Mouse (Mus musculus): ENCODE results near the gene Zfp324.

Gene Zfp324

GRCm38 (mm10) chr7:13010005-13010908 is 44.6 kb downstream of the Zfp324 start, which contains the start of gene Zbtb45:
Gene Zbtb45, minus strand, starts transcription at chr7:13010034.
- Histone ChIP-seq H3K27me3 (ENCODE audit: control insufficient read depth, insufficient read depth, low read length, poor library complexity, severe bottlenecking) (no peaks in the 10 kb centered on the region), H3K36me3 (ENCODE audit: control insufficient read depth, insufficient read depth, low read length, poor library complexity, severe bottlenecking) (0 out of 2 replicates have a peak, but pooled peaks cover 1% of the 10 kb centered on the region)
- DNase-seq (ENCODE audit: low read depth, low spot score): no peak

GRCm38 (mm10) chr7:13013671-13014070 is 48.0 kb downstream of the Zfp324 start:
- Histone ChIP-seq H3K27me3 (ENCODE audit: control insufficient read depth, insufficient read depth, low read length, poor library complexity, severe bottlenecking) (no peaks in the 10 kb centered on the region), H3K36me3 (ENCODE audit: control insufficient read depth, insufficient read depth, low read length, poor library complexity, severe bottlenecking) (no peaks in the 10 kb centered on the region)
- no peak for DNase-seq (ENCODE audit: low read depth, low spot score)

GRCm38 (mm10) chr7:13014275-13014839 is 48.7 kb downstream of the Zfp324 start:
- H3K27me3 ChIP-seq (ENCODE audit: control insufficient read depth, insufficient read depth, low read length, poor library complexity, severe bottlenecking): no peaks in the 10 kb centered on the region
- H3K36me3 ChIP-seq (ENCODE audit: control insufficient read depth, insufficient read depth, low read length, poor library complexity, severe bottlenecking): no peaks in the 10 kb centered on the region
- no peak for DNase-seq (ENCODE audit: low read depth, low spot score)

GRCm38 (mm10) chr7:13015217-13015616 is 49.6 kb downstream of the Zfp324 start:
- DNase-seq (ENCODE audit: low read depth, low spot score): no peak
- no peaks in the 10 kb centered on the region for H3K27me3 ChIP-seq (ENCODE audit: control insufficient read depth, insufficient read depth, low read length, poor library complexity, severe bottlenecking)
- H3K36me3 ChIP-seq (ENCODE audit: control insufficient read depth, insufficient read depth, low read length, poor library complexity, severe bottlenecking): no peaks in the 10 kb centered on the region

GRCm38 (mm10) chr7:13022773-13023535 is 57.3 kb downstream of the Zfp324 start:
- DNase-seq (ENCODE audit: low read depth, low spot score): peak; percentile 77
- Histone ChIP-seq H3K36me3 (ENCODE audit: control insufficient read depth, insufficient read depth, low read length, poor library complexity, severe bottlenecking) (peaks cover 10% of the 10 kb centered on the region; the same call in 1 of the 2 replicates), H3K27me3 (ENCODE audit: control insufficient read depth, insufficient read depth, low read length, poor library complexity, severe bottlenecking) (no peaks in the 10 kb centered on the region)

Measured in splenic B cell, adult 2 months (primary cell).